31 mouse cellular contexts compared by ENCODE assay signal in genomic region chr16:37888986-37889385, GRCm38 (mm10). TPM values are rescaled to one million over a fixed set of nuclear protein-coding genes. Genes with fewer than 3 reads are reported as not detected.
DNase-seq lines count a peak whose midpoint lies in the region; ATAC-seq lines count a peak whose summit lies in the region.
"Had no signal": no experiment of that assay in that cellular context is flagged by ENCODE, and none has a peak within 500 bp of the region (broad histone marks: within the 10 kb centered on the region; RNA-seq: fewer than 3 reads in every experiment).

No protein-coding gene starts in this region.

- H3K27me3 ChIP-seq in heart, embryonic 10.5 days (ENCODE audit: insufficient read depth, poor library complexity, severe bottlenecking), result no peaks in the 10 kb centered on the region
- H3K27me3 ChIP-seq in liver, embryonic 16.5 days (ENCODE audit: control insufficient read depth, insufficient read depth, low read depth, low read length), result no peaks in the 10 kb centered on the region
- H3K27me3 ChIP-seq in liver, embryonic 12.5 days (replicated peaks), result no peaks in the 10 kb centered on the region
- no peaks in the 10 kb centered on the region for H3K27me3 ChIP-seq in limb, embryonic 10.5 days (ENCODE audit: low read depth, poor library complexity, severe bottlenecking)
- H3K27me3 ChIP-seq: CH12.LX; forebrain, embryonic 13.5 days; heart, embryonic 12.5 days; heart, embryonic 15.5 days; hindbrain, embryonic 13.5 days; Patski had no signal

- no peak overlapping the region for H3K9ac ChIP-seq in liver, embryonic 16.5 days (ENCODE audit: low read depth, low read length)
- H3K9ac ChIP-seq in liver, embryonic 12.5 days, result no peak overlapping the region
- H3K9ac ChIP-seq: forebrain, embryonic 13.5 days; heart, embryonic 12.5 days; heart, embryonic 15.5 days; hindbrain, embryonic 13.5 days had no signal

- H3K4me2 ChIP-seq in liver, embryonic 16.5 days (ENCODE audit: low read depth, low read length), result no peak overlapping the region
- H3K4me2 ChIP-seq in liver, embryonic 12.5 days, result no peak overlapping the region
- H3K4me2 ChIP-seq: forebrain, embryonic 13.5 days; heart, embryonic 12.5 days; heart, embryonic 15.5 days; hindbrain, embryonic 13.5 days had no signal

- WGBS in heart, embryonic 10.5 days, result 91% methylated on average over 3 of the region's 3 CpGs
- 60% methylated on average over 3 of the region's 3 CpGs for WGBS in liver, embryonic 16.5 days (ENCODE audit: insufficient replicate concordance)
- WGBS in liver, embryonic 12.5 days (ENCODE audit: insufficient replicate concordance), result 81% methylated on average over 3 of the region's 3 CpGs
- WGBS in limb, embryonic 10.5 days, result 91% methylated on average over 3 of the region's 3 CpGs

- no peak overlapping the region for H3K4me3 ChIP-seq in heart, embryonic 10.5 days
- no peak overlapping the region for H3K4me3 ChIP-seq in liver, embryonic 16.5 days (ENCODE audit: low read depth, low read length)
- H3K4me3 ChIP-seq in liver, embryonic 12.5 days, result no peak overlapping the region
- H3K4me3 ChIP-seq in limb, embryonic 10.5 days, result no peak overlapping the region
- H3K4me3 ChIP-seq: forebrain, embryonic 10.5 days; forebrain, embryonic 13.5 days; heart, embryonic 12.5 days; heart, embryonic 15.5 days; hindbrain, embryonic 10.5 days; hindbrain, embryonic 13.5 days had no signal

- H3K27ac ChIP-seq in heart, embryonic 10.5 days, result no peak overlapping the region
- H3K27ac ChIP-seq in liver, embryonic 16.5 days (ENCODE audit: low read length), result peak overlapping the region; percentile 41; the same call in 1 of the 2 replicates
- H3K27ac ChIP-seq in liver, embryonic 12.5 days, result no peak overlapping the region
- no peak overlapping the region for H3K27ac ChIP-seq in limb, embryonic 10.5 days
- H3K27ac ChIP-seq: forebrain, embryonic 10.5 days; forebrain, embryonic 13.5 days; heart, embryonic 15.5 days; hindbrain, embryonic 10.5 days; hindbrain, embryonic 13.5 days had no signal

- ATAC-seq in liver, embryonic 16.5 days (ENCODE audit: low read depth), result no peak
- no peak for ATAC-seq in liver, embryonic 12.5 days
- ATAC-seq: forebrain, embryonic 13.5 days; forebrain, embryonic 16.5 days; hindbrain, embryonic 16.5 days; Patski had no signal

- peak; percentile 78 for DNase-seq in heart, adult 11 months
- no peak for DNase-seq in heart, embryonic 10.5 days (ENCODE audit: low spot score)
- DNase-seq in limb, embryonic 10.5 days (ENCODE audit: low spot score), result peak; percentile 25
- no peak for DNase-seq in adrenal gland, postnatal 25 days
- DNase-seq: adrenal gland, postnatal 10 days; B cell, adult 2 months; cerebellum, adult 11 months; cerebellum, adult 2 months; cerebellum, adult 9-11 months; cerebellum, postnatal 25 days; gastrocnemius, postnatal 10 days; gastrocnemius, postnatal 36 days; heart, postnatal 10 days; heart, postnatal 36 days had no signal

- no peaks in the 10 kb centered on the region for H3K9me3 ChIP-seq in heart, embryonic 10.5 days
- no peaks in the 10 kb centered on the region for H3K9me3 ChIP-seq in liver, embryonic 16.5 days (replicated peaks; ENCODE audit: control insufficient read depth, low read length)
- H3K9me3 ChIP-seq in liver, embryonic 12.5 days (replicated peaks), result no peaks in the 10 kb centered on the region
- no peaks in the 10 kb centered on the region for H3K9me3 ChIP-seq in limb, embryonic 10.5 days (replicated peaks)
- H3K9me3 ChIP-seq: forebrain, embryonic 10.5 days; forebrain, embryonic 13.5 days; G1E; heart, embryonic 12.5 days; heart, embryonic 15.5 days; hindbrain, embryonic 10.5 days; hindbrain, embryonic 13.5 days had no signal

- H3K4me1 ChIP-seq in heart, embryonic 10.5 days, result peaks cover 21% of the 10 kb centered on the region
- H3K4me1 ChIP-seq in liver, embryonic 16.5 days (ENCODE audit: control insufficient read depth, low read depth, low read length), result no peaks in the 10 kb centered on the region
- H3K4me1 ChIP-seq in liver, embryonic 12.5 days, result peaks cover 10% of the 10 kb centered on the region
- H3K4me1 ChIP-seq in limb, embryonic 10.5 days, result peaks cover 23% of the 10 kb centered on the region

- peaks cover 11% of the 10 kb centered on the region for H3K36me3 ChIP-seq in heart, embryonic 10.5 days
- no peaks in the 10 kb centered on the region for H3K36me3 ChIP-seq in liver, embryonic 16.5 days (ENCODE audit: control insufficient read depth, insufficient read depth)
- peaks cover 3% of the 10 kb centered on the region; the same call in 1 of the 2 replicates for H3K36me3 ChIP-seq in liver, embryonic 12.5 days
- peaks cover 12% of the 10 kb centered on the region for H3K36me3 ChIP-seq in limb, embryonic 10.5 days

RNA-seq across cellular contexts. Expression of gene Lrrc58, which starts 20.8 kb away (rescaled TPM):
- polyA plus RNA-seq in heart, embryonic 10.5 days (2016; fragmentation: Nextera tagmentation; extraction: Ambion mirVana), result 42.8 and 48.3 TPM in 2 replicates
- 11.2 and 11.3 TPM in 2 replicates for polyA plus RNA-seq in liver, embryonic 16.5 days (2015; fragmentation: Nextera tagmentation; extraction: Ambion mirVana)
- 22.0 and 22.2 TPM in 2 replicates for polyA plus RNA-seq in liver, embryonic 12.5 days (2016; fragmentation: Nextera tagmentation; extraction: Ambion mirVana)
- 66.3 and 67.8 TPM in 2 replicates for polyA plus RNA-seq in limb, embryonic 10.5 days (2016; fragmentation: Nextera tagmentation; extraction: Ambion mirVana)
- 150 and 193 TPM in 2 replicates for total RNA-seq in adrenal gland, postnatal 25 days (2021)

RNA-seq across cellular contexts. Expression of gene Gpr156, which starts 27.3 kb away (rescaled TPM):
- polyA plus RNA-seq in heart, embryonic 10.5 days (2016; fragmentation: Nextera tagmentation; extraction: Ambion mirVana), result 0.40 and 0.67 TPM in 2 replicates
- not detected in 2 replicates for polyA plus RNA-seq in liver, embryonic 16.5 days (2015; fragmentation: Nextera tagmentation; extraction: Ambion mirVana)
- polyA plus RNA-seq in liver, embryonic 12.5 days (2016; fragmentation: Nextera tagmentation; extraction: Ambion mirVana), result 0.07 TPM in 1 of 2 replicates, not detected in the other
- polyA plus RNA-seq in limb, embryonic 10.5 days (2016; fragmentation: Nextera tagmentation; extraction: Ambion mirVana), result 0.55 and 0.86 TPM in 2 replicates
- 0.15 TPM in 1 of 2 replicates, not detected in the other for total RNA-seq in adrenal gland, postnatal 25 days (2021)
- total RNA-seq: common myeloid progenitor, adult 5-6 weeks; gastrocnemius, adult 18-20 months; granulocyte monocyte progenitor cell, adult 5-6 weeks; heart, postnatal 36 days had no signal
- polyA plus RNA-seq: G1E had no signal

RNA-seq across cellular contexts. Expression of gene Gm36028, which starts 28.0 kb away (rescaled TPM):
- 0.88 and 1.0 TPM in 2 replicates for polyA plus RNA-seq in heart, embryonic 10.5 days (2016; fragmentation: Nextera tagmentation; extraction: Ambion mirVana)
- 0.07 TPM in 1 of 2 replicates, not detected in the other for polyA plus RNA-seq in liver, embryonic 16.5 days (2015; fragmentation: Nextera tagmentation; extraction: Ambion mirVana)
- polyA plus RNA-seq in liver, embryonic 12.5 days (2016; fragmentation: Nextera tagmentation; extraction: Ambion mirVana), result not detected in 2 replicates
- not detected in 2 replicates for polyA plus RNA-seq in limb, embryonic 10.5 days (2016; fragmentation: Nextera tagmentation; extraction: Ambion mirVana)
- total RNA-seq in adrenal gland, postnatal 25 days (2021), result 0.27 TPM in 1 of 2 replicates, not detected in the other
- total RNA-seq: CH12.LX; gastrocnemius, adult 18-20 months; gastrocnemius, postnatal 36 days; granulocyte monocyte progenitor cell, adult 5-6 weeks had no signal
- polyA plus RNA-seq: embryonic facial prominence, embryonic 14.5 days; forebrain, embryonic 13.5 days; G1E; hindbrain, embryonic 13.5 days; hindbrain, embryonic 16.5 days had no signal

Comparison
In these comparisons a context has a peak if more than half of its experiments do, and no peak if none do; other contexts are left out.
1. DNase-seq: peak in heart, adult 11 months (single experiment) and limb, embryonic 10.5 days (single experiment); none in heart, embryonic 10.5 days (single experiment) and adrenal gland, postnatal 25 days (single experiment).